Mouse (Mus musculus) spleen, adult 2 months (tissue): ENCODE measurements at regions not wholly inside any gene's neighbourhood (a gene's known extent, or its start where the extent isn't known, plus 50 kb on each side); places are given as distances from the start of the nearest gene placed in this dataset.

Source experiments
- CTCF ChIP-seq: fragments of 200-500 bp; IDR thresholded peaks from 2 replicates; pipeline ENCODE4 v1.5.1; 2011; ENCODE audit warnings: mild to moderate bottlenecking, inconsistent platforms; ENCODE audit not compliant: insufficient read depth, insufficient read length, insufficient replicate concordance; ENCODE audit errors: extremely low read depth
- POLR2A ChIP-seq: fragments of 200-500 bp; IDR thresholded peaks from 2 replicates; pipeline ENCODE4 v1.6.1; 2011; ENCODE audit warnings: low read depth, low read length, inconsistent platforms

DNA sequence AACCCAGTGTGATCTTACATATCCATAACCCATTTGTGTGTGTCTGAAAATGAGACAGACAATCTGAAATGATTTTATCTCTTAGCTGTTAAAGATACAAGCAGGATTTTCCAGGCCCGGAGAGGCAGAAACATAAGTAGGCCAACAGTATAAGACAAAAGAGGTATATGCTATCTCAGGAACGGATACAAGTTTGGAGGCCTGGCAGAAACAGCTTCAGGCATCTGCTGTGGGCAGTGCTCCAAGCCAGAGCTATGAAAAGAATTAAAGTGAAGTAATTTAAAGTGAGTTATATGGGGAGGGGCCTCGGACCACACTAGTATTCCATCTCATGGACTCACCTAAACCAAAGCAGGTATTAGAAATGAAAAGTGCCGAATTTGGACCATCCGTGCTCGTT lies 118.8 kb upstream of the Fn1 start:
- no peak for TF ChIP-seq POLR2A
- TF ChIP-seq CTCF, result no peak
